Mouse (Mus musculus) frontal cortex, postnatal 25 days (tissue): ENCODE measurements at regions not wholly inside any gene's neighbourhood (a gene's known extent, or its start where the extent isn't known, plus 50 kb on each side); places are given as distances from the start of the nearest gene placed in this dataset.
A peak's percentile ranks its signal among the peaks of the same experiment; 100 is the strongest.

Experiments used
- DNase-seq, 2 experiments: peaks; one replicate each; pipeline ENCODE4 v3.0.0; 2022; ENCODE audit warnings: low spot score in 2 of 2

GRCm38 (mm10) chr12:26071610-26072009 is 343.4 kb downstream of the Rnf144a start:
- peak; percentile 50 to 64 for DNase-seq

GRCm38 (mm10) chr12:26068685-26069008 is 346.4 kb downstream of the Rnf144a start:
- DNase-seq, result no peak

GRCm38 (mm10) chr12:26067866-26068684 is 347.0 kb downstream of the Rnf144a start:
- DNase-seq, result no peak

DNA sequence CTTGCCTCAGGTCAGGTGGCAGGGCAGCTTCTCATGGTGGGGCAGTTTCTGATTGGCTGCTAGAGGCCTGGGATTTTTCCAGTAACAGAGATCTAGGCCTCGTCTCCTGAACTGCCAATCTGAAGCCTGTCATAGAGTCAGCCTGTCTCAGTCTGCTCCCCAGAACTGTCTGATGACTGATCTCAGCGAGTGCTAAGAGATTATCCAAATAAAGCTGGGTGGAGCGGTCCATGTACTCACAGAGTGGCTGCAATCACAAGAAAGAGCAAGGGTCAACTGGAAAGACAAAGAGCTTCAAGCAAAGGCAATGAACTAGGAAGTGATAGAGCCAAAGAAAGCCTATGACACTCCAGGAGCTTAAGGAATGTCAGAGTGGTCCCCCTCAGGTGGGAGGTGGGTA is 354.7 kb downstream of the Rnf144a start:
- DNase-seq, result no peak

DNA sequence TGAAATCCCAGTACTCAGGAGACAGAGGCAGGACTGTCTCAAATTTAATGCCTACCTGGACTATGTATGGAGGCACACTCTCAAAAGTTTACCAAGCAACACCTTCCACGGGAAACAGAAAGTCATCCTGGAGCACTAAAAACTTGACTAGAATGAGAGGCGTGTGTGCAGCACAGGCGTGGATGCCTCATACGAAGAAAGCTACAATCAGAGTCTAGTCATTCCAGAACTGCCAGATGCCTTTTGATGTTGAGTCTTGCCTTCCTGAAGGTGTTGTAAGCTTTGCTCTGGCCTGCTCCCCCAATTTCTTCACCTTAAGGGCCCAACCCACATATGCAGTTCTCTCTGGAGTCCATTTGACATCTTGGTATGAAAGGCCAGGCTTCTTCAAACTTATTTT is 356.0 kb downstream of the Rnf144a start:
- DNase-seq, result no peak

DNA sequence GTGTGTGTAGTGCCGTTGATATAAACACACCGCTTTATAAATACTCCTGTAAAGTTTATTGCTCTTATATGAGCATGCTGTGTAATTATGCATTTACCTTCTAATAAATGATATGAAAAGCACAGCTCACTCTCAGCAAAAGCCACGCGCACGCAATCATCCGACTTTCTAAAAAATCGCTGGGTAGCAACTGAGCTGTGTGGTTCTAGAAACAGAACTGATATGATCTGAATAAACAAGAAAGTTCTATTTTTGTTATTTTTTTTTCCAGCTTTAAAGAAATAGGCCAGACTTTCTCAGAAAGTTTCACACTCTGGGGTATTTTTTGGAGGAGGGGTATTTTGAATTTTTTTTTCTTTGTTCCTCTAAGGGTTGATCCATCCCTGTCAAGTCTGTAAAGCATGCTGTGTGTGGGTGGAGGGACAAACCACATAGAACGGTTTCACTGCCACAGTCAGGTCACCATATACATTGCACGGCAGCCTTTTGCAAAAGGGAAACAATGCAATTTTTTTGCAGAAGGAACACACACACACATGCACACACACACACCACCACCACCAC is 357.5 kb downstream of the Rnf144a start:
- DNase-seq, result no peak

GRCm38 (mm10) chr12:26046991-26047390 is 368.1 kb downstream of the Rnf144a start:
- DNase-seq, result no peak

DNA sequence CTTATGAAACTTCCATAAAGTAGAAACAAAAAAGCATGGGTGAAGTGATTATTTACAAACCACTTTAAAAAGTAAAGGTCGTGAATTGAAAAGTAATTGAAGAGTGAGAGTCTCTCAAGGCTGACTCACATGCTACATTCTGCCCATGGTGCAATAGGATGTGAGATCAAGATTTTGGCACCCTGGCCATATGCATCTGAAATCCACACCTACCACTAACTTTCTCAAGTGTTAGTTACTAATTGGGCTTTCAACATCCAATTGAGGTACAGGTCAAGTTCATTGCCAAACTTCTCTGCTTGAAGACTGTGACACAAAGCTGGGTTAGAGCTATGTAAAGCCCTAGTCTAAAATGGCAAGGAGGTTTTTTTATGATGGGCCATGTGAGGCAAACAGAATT is 369.7 kb downstream of the Rnf144a start:
- DNase-seq, result no peak

- no peak for DNase-seq
Measured at GRCm38 (mm10) chr12:26012951-26013350, 402.1 kb downstream of the Rnf144a start.

GRCm38 (mm10) chr12:25994063-25994462 is 421.0 kb downstream of the Rnf144a start:
- no peak for DNase-seq

GRCm38 (mm10) chr12:25991801-25992525 is 423.1 kb downstream of the Rnf144a start:
- DNase-seq, result no peak

- DNase-seq, result no peak
Measured at GRCm38 (mm10) chr12:25982545-25982944, 432.5 kb downstream of the Rnf144a start.

DNA sequence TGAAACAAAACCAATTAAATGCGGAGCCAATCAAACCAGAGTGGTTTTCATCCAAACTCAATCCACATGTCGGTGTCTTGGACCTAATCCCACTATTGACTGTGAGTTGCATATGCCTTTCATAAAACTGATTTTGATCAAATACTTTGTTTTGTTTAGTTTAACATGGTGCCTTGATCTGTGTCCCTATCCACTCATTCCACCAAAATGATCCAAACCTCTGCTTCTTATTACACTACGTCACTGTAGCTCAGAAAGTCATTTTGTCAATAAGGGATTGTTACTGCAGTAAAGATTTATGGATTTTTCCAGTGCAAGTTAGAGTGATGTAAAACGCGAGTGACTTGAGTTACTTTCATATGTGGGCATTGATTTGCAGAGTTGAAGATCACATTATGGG is 436.7 kb downstream of the Rnf144a start:
- no peak for DNase-seq

GRCm38 (mm10) chr12:25958584-25958983 is 456.5 kb downstream of the Rnf144a start:
- DNase-seq, result no peak

- DNase-seq, result no peak
Measured at GRCm38 (mm10) chr12:25957547-25957946, 457.5 kb downstream of the Rnf144a start.

GRCm38 (mm10) chr12:25947107-25947506 is 467.9 kb downstream of the Rnf144a start:
- DNase-seq, result no peak

DNA sequence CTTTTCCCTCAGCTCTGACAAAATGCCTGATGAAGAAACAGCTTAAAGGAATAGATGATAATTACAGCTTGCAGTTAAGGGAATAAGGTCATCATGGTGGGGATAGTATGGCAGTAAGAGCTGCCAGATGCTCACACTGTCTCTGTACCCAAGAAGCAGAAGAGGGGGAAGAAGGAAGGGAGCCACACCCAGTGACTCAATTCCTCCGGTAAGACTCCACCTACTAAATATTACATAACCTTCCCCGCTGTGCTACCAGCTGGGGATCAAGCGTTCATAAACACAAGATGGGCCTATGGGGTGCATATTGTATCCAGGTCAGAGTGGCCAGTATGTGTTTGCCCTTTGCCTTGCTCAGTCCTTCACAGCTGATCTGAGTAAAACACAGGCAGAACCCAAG is 468.9 kb downstream of the Rnf144a start:
- no peak for DNase-seq

GRCm38 (mm10) chr12:25938856-25939255 is 476.2 kb downstream of the Rnf144a start:
- DNase-seq, result no peak

DNA sequence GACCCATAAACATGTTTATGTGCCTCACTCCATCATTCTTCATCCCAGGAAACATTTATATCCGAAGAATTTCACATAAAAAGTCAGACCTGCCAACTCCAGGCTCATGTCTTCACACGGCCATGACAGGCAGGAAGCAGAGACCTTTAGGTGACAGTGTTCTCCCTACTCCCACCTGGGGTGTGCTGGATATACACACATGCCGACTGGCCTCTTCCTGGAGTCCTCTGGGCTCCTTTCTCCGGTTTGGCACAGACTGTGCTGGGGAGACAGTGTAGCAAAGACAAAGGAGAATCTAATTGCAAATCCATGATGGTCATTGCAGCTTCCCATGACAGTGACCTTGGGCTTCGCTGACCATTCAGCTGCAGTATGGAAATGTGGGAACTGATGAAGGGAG is 480.1 kb downstream of the Rnf144a start:
- DNase-seq, result no peak

DNA sequence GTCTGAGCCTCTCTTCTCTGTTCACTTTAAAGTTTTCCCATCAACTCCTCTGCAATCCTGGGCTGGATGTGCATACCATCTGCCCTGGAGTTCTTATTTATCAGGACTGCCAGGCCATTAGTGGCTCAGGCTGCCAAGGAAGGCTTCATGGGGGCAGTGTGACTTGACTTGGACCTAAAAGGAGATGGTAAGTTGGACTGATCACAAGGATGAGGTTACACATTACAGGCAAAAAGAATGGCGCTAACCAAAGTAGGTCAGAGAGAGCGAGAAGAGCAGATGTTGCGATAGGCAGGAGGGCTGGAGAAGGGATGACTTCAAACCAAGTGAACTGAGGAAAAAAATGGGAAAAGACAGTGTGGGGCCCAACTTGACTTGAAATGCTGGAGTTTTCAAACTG is 480.5 kb downstream of the Rnf144a start:
- DNase-seq, result no peak

DNA sequence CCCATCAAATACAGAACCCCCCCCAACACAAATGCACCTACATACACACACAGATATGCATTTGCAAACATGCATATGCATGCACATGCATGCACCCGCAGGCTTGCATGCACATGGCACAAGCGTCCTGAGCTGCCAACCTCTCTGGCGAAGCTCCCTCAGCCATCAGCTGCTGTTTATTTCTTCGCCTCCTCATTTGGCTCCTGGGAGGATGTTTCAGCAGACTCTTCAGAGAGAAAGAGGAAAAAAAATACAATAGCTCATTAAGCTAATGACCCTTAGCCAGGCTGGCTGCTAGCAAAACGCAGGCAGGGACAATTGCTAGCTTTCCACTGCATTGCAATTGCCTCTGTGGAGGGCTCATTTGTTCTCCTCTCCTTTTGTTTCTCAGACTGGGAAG is 488.7 kb downstream of the Rnf144a start:
- no peak for DNase-seq

DNA sequence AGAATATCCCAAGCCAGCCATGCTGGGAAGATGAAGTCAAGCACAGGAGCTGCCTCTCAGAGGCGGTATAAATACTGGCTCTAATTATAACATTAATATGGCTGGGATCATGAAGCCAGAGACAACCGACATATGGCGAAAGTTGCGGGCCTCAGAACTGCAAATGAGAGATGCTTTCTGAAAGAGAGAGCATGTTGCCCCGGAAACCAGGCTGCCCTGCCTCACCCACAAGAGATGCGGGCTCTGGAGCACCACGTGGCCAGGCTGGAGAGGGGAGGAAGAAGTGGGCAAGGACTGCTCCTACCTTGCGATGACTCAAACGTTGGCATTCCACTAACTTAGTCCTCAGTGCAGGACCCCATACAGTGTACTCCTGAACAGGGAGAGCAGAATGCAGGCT is 490.5 kb downstream of the Rnf144a start:
- peak in 1 of 2 experiments; percentile 14 for DNase-seq

DNA sequence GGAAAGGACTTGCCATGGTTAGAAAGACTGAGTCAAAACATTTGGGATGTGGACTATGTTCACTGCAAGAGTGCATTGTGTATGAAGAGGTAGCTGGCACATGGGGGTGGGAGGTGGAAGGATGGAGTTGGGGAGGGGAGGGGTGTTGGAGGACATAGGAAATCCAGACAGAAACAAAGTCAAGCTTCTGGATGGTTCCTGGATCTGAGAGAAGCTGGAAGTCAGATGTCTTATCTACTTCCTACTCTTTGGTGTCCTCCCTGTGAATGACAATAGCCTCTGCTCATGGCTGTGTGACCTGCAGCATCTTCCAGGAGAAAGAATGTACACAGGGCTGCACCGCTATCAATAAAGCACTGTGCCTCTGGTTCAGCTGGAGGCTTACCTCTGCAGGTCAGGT is 491.3 kb downstream of the Rnf144a start:
- no peak for DNase-seq
